Mouse (Mus musculus): ENCODE results near the gene Smim26. TPM values are rescaled to one million over a fixed set of nuclear protein-coding genes. Genes with fewer than 3 reads are reported as not detected.

Gene Smim26
- total RNA-seq, 1 experiment from 2014 or later, result 50.9 TPM

GRCm38 (mm10) chr2:144635644-144636320 lies 41.9 kb downstream of the Smim26 start:
- DNase-seq, result peak; percentile 75

DNA sequence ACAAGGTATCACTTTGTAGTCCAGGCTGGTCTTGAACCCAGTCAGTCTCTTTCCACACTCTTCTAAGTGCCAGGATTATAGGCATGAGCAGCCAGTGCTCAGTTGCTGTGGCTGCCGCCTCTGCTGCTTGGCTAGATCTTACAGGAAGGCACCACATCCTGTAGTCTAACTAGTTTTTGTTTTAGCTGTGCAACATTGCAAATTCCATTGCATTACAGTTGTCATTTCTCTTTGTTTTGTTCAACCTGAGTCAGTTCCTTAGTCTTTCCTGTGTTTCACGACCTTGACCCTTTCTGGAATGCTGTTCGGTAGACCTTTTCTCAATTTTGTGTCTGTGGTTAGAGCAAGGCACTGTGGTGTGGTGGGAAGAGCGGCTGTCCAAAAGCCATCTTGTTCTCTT lies 43.4 kb downstream of the Smim26 start:
- no peak for DNase-seq

GRCm38 (mm10) chr2:144637671-144638395 lies 44.0 kb downstream of the Smim26 start:
- no peak for DNase-seq

DNA sequence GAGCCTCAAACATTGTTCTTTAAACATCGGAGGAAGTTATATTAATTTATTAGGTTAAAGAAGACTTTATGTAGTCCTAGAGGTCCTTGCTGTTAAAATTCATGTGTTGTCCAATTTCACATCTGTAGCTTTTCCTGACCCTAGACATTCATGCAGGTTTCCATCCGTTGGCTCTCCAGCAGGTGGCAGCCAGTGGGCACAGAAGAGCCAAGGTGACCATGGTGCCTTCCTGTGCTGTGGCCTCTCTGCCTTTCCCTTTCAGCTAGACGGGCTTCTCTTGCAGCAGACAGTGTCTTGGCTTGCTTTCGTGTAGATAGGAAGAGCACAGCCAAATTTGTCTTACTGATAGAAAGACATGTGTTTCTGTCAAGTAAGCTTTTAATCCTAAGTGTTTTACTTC lies 44.9 kb downstream of the Smim26 start:
- DNase-seq, result peak; percentile 76

GRCm38 (mm10) chr2:144640101-144640500 lies 46.2 kb downstream of the Smim26 start:
- no peak for DNase-seq

DNA sequence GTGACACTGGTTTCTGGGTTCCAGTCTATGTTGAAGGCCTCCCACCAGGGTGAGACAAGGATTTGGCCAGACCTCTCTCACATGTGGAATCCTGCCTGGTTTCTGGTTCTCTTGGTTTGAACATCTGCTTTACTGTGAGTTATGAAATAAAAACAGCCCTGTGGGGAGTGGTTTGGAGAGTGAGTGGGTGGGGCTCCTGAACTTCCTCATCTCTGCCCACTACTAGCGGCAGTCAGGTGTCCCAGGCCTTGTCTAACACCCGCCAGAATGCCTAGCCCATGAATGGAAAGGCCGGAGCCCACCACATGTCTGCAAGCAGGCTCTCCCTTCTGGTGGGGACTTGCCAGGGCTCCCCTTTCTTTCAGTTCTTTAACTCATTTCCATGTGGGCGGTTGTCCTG lies 48.1 kb downstream of the Smim26 start:
- DNase-seq, result no peak

Small RNAs within 50 kb of the gene (microRNA-seq; reads per million reads assigned to microRNA genes)
- gene Gm24823, result 0 reads per million in 2 experiments

Other genes starting within 250 kb of the Smim26 start
- 25.3 and 28.0 TPM in 2 replicates for gene Kat14, start 225.1 kb upstream of the Smim26 start, total RNA-seq (2021)
- gene Pet117, start 225.1 kb upstream of the Smim26 start, total RNA-seq (2021), result 8.0 and 10.4 TPM in 2 replicates
- 1.7 and 3.9 TPM in 2 replicates for gene Dzank1, start 66.6 kb upstream of the Smim26 start, total RNA-seq (2021)
- 18.0 and 21.0 TPM in 2 replicates for gene Polr3f, start 66.3 kb upstream of the Smim26 start, total RNA-seq (2021)
- 27.4 and 28.1 TPM in 2 replicates for gene Rbbp9, start 43.2 kb upstream of the Smim26 start, total RNA-seq (2021)
- gene Sec23b, start 37.8 kb upstream of the Smim26 start, total RNA-seq (2021), result 58.8 and 74.1 TPM in 2 replicates
- gene Dtd1, start 5.8 kb downstream of the Smim26 start, total RNA-seq (2021), result 19.6 and 20.6 TPM in 2 replicates
- gene Scp2d1, start 229.6 kb downstream of the Smim26 start, total RNA-seq (2021), result not detected in 2 replicates

Measured in adrenal gland, postnatal 14 days (tissue).